Mouse (Mus musculus) left cerebral cortex, adult 9 months (tissue): ENCODE results near the gene Oaz2.

ENCODE experiments used
- DNase-seq, 2 experiments: peaks; one replicate each; pipeline ENCODE4 v3.0.0; 2022; ENCODE audit warnings: low spot score in 2 of 2

Gene Oaz2

DNA sequence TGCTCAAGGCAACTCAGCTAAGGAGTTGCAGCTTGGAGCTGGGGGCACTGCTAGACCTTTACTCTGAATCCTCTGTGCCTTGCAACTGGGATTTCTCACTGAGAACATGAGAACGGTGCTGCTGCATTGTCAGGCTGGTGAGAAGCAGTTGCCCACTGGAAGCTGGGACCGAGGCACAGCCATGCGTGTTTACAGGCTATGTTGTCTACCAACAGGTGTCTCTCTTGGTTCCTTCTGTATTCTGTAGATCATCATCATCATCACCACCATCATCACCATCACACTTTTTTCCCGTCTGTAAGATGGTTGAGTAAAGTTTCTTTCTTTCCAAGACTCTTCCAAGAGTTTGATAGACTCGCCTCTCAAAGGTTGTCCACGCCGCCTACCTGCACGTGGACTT, at the start of gene Oaz2:
Gene Oaz2, plus strand, starts transcription at position 301 of the 400 bp plus-strand sequence.
- no peak for DNase-seq

DNA sequence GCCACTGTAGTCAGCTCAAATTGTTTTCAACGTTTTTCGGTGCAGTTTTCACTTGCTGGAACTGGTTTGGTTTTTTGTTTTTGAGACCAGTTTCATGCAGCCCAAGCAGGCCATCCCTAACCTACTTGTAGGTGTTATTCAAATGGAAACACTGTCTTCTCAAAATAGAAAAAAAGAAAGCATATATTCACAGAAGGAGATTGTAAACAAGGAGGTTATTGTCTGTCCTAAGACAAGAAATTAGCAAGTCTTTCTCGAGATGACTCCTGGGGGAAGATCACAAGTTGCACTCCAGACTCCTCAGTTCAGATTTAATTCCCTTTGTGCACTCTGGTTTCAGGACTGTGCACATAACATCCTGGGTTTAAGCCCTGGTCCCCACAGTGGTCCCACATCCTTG, 48.5 kb upstream of the Oaz2 start:
- DNase-seq = no peak

GRCm38 (mm10) chr9:65621196-65621595, 46.6 kb upstream of the Oaz2 start:
- no peak for DNase-seq

- DNase-seq = no peak
Observed at GRCm38 (mm10) chr9:65621666-65622065, 46.1 kb upstream of the Oaz2 start.

- no peak for DNase-seq
Observed at GRCm38 (mm10) chr9:65622826-65623225, 45.0 kb upstream of the Oaz2 start.

- no peak for DNase-seq
Observed at GRCm38 (mm10) chr9:65624266-65624665, 43.5 kb upstream of the Oaz2 start.

- no peak for DNase-seq
Observed at GRCm38 (mm10) chr9:65629025-65629766, 38.6 kb upstream of the Oaz2 start, which contains the start of gene Rbpms2. Rbpms2 (plus strand) TSS chr9:65629648.

DNA sequence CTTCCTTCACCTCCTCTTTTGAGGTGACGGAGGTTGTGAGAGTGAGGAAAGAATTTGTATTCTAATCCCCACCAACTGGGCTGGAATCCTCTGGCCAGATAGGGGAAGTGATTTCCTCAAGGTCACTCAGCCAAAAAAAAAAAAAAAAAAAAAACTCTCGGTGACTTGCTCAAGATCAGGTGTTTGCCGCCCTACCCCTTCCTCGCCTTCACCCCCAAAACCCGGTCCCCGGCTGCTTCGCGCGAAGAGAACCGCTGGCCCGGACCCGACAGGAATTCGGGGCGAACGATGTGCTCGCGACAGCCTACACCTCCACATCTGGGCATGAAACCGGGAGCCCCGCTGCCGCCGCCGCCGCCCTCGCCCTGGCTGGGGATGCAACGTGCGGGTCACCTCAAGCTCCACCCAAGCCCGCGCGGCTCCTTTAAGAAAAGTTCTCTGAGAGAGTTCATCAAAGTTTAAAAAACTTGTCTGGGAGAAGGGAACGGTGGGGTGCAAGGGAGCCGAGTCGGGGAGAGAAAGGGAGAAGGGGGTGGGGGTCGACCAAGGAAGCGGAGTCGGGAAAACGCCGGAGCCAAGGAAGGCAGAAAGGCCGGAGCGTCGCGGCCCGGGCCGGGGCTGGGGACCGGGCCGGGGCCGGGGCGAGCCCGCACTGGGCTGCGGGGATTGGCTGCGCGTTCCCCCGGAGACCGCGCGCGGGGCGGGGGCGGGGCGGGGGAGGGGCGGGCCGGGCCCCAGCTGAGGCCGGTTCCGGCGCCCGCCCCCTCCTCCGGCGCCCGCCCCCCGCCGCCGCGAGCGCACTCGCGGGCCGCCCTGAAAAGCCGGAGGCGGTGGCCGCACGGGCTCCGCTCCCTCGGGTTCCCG, 37.8 kb upstream of the Oaz2 start:
- DNase-seq = no peak

DNA sequence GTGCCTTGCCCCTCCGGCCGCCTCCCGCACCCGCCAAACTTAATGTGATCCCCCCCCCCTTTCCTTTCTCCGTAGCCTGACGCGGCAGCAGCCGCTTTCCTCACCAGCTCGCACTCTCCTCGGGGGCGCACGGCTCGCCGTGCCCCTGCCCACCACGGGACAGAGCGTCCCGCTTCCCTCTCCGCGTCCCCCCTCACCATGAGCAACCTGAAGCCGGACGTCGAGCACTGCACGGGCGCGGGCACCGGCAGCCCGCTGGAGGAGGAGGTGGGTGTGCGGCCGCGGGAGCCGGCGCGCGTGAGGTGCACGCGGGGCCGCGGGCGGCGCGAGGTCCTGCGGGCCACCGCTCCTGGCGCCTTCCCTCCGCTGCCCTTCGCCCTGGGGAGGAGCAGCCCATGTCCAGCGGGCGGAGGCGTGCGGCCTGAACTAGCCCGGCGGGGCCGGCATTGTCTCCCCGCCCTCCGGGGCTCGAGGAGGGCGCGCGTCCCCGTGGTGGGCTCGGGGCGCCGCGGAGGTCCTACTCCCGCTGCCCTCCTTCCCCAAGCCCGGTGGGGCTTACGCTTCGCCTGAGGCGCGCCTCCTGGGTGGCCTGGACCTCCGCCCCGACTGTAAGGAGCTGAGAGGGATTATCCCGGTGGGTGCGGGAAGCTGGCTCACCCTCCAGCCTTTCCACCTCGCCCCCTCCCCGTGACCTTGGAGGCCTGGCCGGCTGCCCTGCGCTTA, 37.0 kb upstream of the Oaz2 start:
- no peak for DNase-seq

DNA sequence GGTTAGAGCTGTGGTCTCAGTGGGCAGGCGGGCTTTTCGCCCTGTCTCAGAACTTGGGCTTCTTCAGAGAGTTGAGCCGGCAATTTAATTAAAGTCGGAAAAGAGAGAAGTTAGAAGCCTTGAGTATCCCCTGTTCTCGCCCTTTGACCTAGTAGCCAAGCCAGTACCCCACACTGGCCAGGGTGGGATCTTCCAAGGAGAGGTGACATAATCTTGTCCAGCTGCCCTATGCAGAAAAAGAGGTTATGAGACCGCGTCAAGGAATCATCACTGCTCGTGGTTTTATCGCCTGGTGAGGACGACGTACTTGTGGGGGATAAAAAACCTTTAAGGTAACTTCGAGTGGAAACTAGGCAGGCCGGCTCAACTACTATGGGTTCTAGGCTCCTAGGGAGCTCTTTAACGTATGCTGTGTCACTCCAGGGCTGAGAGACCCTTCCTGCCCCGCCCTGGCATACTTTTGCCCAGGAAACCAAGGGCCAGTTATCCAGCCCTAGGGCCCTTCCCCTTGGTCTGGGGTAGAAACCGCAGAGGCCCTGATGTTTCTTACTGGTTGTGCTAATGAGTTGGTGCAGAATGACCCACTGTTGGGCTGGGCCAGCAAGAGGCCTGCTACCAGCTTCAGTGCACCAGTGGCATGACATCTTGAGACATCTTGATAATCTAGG, 36.3 kb upstream of the Oaz2 start:
- DNase-seq = no peak

- no peak for DNase-seq
Observed at GRCm38 (mm10) chr9:65635766-65636165, 32.0 kb upstream of the Oaz2 start.

- DNase-seq = no peak
Observed at GRCm38 (mm10) chr9:65636926-65637325, 30.9 kb upstream of the Oaz2 start.

DNA sequence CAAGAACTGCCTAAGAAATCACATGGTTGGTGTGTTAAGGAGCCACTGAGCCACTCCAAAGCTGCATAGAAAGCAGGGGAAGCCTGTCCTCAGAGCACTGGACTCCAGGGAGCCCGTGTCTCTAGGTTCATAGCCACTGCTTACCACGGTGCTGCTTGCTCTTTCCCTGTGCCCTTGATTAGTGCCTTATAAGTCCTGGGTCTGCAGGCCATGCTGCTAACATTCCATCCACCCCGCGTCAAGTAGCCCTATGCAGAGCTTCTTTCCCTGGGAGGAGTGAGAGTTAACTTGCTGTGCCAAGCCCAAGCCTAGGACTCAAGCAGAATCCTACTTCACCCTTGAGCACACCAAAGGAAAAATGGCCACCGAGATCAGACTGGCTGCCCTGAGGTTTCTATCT, 28.7 kb upstream of the Oaz2 start:
- DNase-seq = no peak

GRCm38 (mm10) chr9:65640838-65641410, 26.9 kb upstream of the Oaz2 start:
- DNase-seq = no peak

DNA sequence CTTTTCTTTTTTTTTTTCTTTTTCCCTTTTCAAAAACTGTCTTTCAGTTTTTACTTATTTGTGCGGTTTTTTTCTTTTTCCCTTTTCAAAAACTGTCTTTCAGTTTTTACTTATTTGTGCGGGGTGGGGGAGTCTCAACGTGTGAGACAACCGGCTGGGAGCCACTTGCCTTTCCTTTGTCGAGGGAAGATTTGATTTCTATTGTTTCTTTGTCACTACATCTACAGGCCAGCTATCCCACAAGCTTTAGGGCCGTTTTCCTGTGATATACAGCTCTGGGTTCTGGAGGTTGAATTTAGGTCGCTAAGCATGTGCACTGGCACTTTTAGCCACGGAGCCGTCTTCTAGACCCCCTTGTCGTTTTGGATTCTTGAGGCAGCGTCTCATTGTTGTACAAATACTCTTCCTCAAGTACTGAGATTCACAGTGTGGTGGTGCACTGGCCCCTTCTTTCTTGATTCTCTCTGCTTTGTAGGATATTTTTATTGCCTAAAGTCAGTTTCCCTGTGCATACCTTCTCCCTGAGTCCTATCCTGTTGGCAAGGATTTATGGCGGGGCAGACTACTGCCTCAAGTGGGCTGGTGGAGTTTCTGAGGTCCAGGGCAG, 26.3 kb upstream of the Oaz2 start:
- no peak for DNase-seq

- no peak for DNase-seq
Observed at GRCm38 (mm10) chr9:65642546-65642945, 25.3 kb upstream of the Oaz2 start.

DNA sequence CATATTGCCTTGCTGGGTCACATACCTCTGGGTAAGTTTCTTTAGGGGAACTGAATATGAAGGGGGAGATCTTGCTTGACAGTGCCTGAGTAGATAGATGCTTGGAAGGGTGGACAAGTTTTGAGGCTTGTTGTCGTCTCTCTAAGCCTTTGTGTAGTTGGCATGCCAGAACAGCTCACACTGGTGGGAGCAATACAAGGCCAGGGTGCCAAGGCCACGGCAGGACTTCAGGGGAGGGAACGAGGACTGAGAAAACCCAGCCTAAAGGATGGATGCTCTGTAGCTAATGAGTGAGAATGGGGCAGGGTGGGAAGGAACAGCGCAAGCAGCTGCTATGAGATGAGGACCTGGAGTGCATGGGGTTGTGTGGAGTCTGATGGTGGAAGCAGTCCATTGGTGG, 22.8 kb upstream of the Oaz2 start:
- no peak for DNase-seq

- DNase-seq = no peak
Observed at GRCm38 (mm10) chr9:65645984-65646383, 21.8 kb upstream of the Oaz2 start.

DNA sequence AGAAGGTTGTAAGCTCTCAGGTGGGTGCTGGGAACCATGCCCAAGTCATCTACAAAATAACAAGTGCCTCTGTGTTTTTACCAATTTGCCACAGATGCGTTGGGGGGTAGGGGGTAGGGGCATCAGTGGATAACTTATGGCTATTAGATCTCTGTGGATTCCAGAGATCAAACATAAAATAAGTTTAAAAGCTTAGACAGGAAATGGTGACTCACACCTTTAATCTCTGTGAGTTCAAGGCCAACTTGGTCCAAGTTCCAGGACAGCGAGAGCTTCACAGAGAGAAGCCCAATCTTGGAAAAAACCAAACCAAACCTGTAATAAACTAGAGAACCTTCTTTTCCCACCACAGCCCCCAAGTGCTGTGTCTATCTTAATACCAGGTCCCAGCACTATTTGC, 21.0 kb upstream of the Oaz2 start:
- DNase-seq = no peak

GRCm38 (mm10) chr9:65648730-65649129, 19.1 kb upstream of the Oaz2 start:
- no peak for DNase-seq

DNA sequence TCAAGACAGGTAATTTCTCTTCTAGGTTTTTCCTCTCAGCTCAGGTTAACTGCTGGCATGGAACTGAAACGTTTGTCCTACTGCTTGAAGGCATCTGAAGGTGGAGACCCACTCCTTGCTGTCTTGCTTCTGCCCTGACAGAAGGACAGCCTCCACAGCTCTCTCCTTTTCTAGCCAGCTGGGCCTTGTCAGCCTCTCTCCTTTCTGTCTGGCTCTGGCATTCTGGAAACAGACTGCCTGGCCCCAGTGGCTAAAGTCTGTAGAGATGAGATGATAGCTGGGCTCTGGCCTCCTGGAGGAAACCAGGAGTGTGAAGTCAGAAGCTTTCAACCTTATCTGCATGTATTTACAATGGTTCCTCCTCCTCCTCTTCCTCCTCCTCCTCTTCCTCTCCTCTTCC, 17.8 kb upstream of the Oaz2 start:
- no peak for DNase-seq
